Mouse (Mus musculus) heart, adult 2 months (tissue): ENCODE data around the gene Gm17455. TPM values are rescaled to one million over a fixed set of nuclear protein-coding genes. Genes with fewer than 3 reads are reported as not detected.
A peak's percentile ranks its signal among the peaks of the same experiment; 100 is the strongest.

Experiments
- DNase-seq, 2 experiments: peaks; one replicate each; pipeline ENCODE4 v3.0.0; 2021
- H3K27ac ChIP-seq: fragments of 200-600 bp; 2 replicates; pipeline ENCODE4 v1.8.1; 2022
- H3K27me3 ChIP-seq: fragments of 200-500 bp; 2 replicates; pipeline ENCODE4 v1.6.1; 2012; ENCODE audit warnings: mild to moderate bottlenecking, low read length, inconsistent platforms, mixed read lengths; ENCODE audit not compliant: control insufficient read depth, insufficient read depth
- H3K36me3 ChIP-seq: fragments of 200-500 bp; 2 replicates; pipeline ENCODE4 v1.6.1; 2012; ENCODE audit warnings: low read length, inconsistent platforms; ENCODE audit not compliant: control insufficient read depth, insufficient read depth
- H3K4me1 ChIP-seq: fragments of 200-500 bp; 2 replicates; pipeline ENCODE4 v1.6.1; 2011; ENCODE audit warnings: low read length; ENCODE audit not compliant: control insufficient read depth, insufficient read depth
- H3K4me3 ChIP-seq: fragments of 200-600 bp; 2 replicates; pipeline ENCODE4 v1.8.1; 2022
- H3K79me2 ChIP-seq: fragments of 200-500 bp; replicated peaks from 2 replicates; pipeline ENCODE4 v1.6.1; 2012; ENCODE audit warnings: mild to moderate bottlenecking, inconsistent platforms, low read length, moderate library complexity, mixed read lengths; ENCODE audit not compliant: control insufficient read depth, insufficient read depth
- H3K9ac ChIP-seq: fragments of 200-500 bp; 2 replicates; pipeline ENCODE4 v1.6.1; 2012; ENCODE audit warnings: low read depth, mild to moderate bottlenecking, control low read depth, inconsistent platforms, low read length, mixed read lengths
- CTCF ChIP-seq: fragments of 200-600 bp; IDR thresholded peaks from 2 replicates; pipeline ENCODE4 v1.8.1; 2022; ENCODE audit warnings: antibody characterized with exemption, mild to moderate bottlenecking, moderate library complexity
- EP300 ChIP-seq: fragments of 200-500 bp; IDR thresholded peaks from 2 replicates; pipeline ENCODE4 v1.6.1; 2011; ENCODE audit warnings: low read depth, low read length, control low read depth; ENCODE audit not compliant: insufficient read depth
- POLR2A ChIP-seq: fragments of 200-500 bp; IDR thresholded peaks from 2 replicates; pipeline ENCODE4 v1.6.1; 2011; ENCODE audit warnings: mild to moderate bottlenecking, low read depth, low read length, control low read depth; ENCODE audit not compliant: insufficient read depth
- WGBS: fragments of 180-500 bp; shearing (Covaris S2); methylation state at CpG from one replicate; pipeline ENCODE4 v1.1.7; 2018; 5-methylcytosine and 5-hydroxymethylcytosine counted together
- intact Hi-C: fragments of 180-260 bp; cut with DNase I; formaldehyde crosslinking; loops from one replicate; pipeline ENCODE4 v1.15.1; 2025
- polyA plus RNA-seq: library from polyadenylated mRNA; depleted of rRNA; stranded (reverse); fragments of >200 nt; gene quantifications from 2 replicates; pipeline ENCODE4 v1.2.3, GENCODE M21; 2012; rRNA removed
- total RNA-seq, 2 experiments: library from RNA; stranded (reverse); gene quantifications; 2 replicates each; pipeline ENCODE4 v1.2.3; 2021

Gene Gm17455
- total and polyA plus RNA-seq, 3 experiments: 1.9 TPM; not detected in 2

- no peaks in the 10 kb centered on the region for H3K36me3 ChIP-seq
- no peaks in the 10 kb centered on the region for H3K27me3 ChIP-seq
- no peak for DNase-seq
- TF ChIP-seq EP300 (no peak), POLR2A (no peak), CTCF (no peak)
- intact Hi-C loops: no loop called here
- H3K9ac ChIP-seq: no peak overlapping the region
- H3K79me2 ChIP-seq: no peaks in the 10 kb centered on the region
- no peak overlapping the region for H3K27ac ChIP-seq
- H3K4me3 ChIP-seq: no peak overlapping the region
- 62% methylated on average over 6 of the region's 6 CpGs for WGBS
- H3K4me1 ChIP-seq: no peaks in the 10 kb centered on the region
Measured at GRCm38 (mm10) chr10:60430591-60430990, 31.1 kb downstream of the Gm17455 start.

- no peaks in the 10 kb centered on the region for H3K27me3 ChIP-seq
- no peaks in the 10 kb centered on the region for H3K36me3 ChIP-seq
- intact Hi-C loops: no loop called here
- no peaks in the 10 kb centered on the region for H3K79me2 ChIP-seq
- no peaks in the 10 kb centered on the region for H3K4me1 ChIP-seq
- no peak overlapping the region for H3K4me3 ChIP-seq
- no peak for DNase-seq
- no peak overlapping the region for H3K27ac ChIP-seq
- 26% methylated on average over 4 of the region's 4 CpGs for WGBS
- TF ChIP-seq EP300: no peak
- TF ChIP-seq POLR2A: no peak
- no peak for TF ChIP-seq CTCF
- H3K9ac ChIP-seq: no peak overlapping the region
Measured at GRCm38 (mm10) chr10:60432679-60433078, 33.2 kb downstream of the Gm17455 start.

- no peak for DNase-seq
- no peaks in the 10 kb centered on the region for H3K27me3 ChIP-seq
- H3K4me3 ChIP-seq: no peak overlapping the region
- H3K27ac ChIP-seq: no peak overlapping the region
- intact Hi-C loops: no loop called here
- H3K9ac ChIP-seq: no peak overlapping the region
- TF ChIP-seq POLR2A (no peak), CTCF (no peak), EP300 (no peak)
- WGBS: 73% methylated on average over 4 of the region's 4 CpGs
- no peaks in the 10 kb centered on the region for H3K4me1 ChIP-seq
- H3K36me3 ChIP-seq: no peaks in the 10 kb centered on the region
- no peaks in the 10 kb centered on the region for H3K79me2 ChIP-seq
Measured at GRCm38 (mm10) chr10:60442321-60442720, 42.8 kb downstream of the Gm17455 start.

- intact Hi-C loops: no loop called here
- Histone ChIP-seq H3K79me2 (no peaks in the 10 kb centered on the region), H3K27ac (no peak overlapping the region), H3K36me3 (no peaks in the 10 kb centered on the region), H3K9ac (no peak overlapping the region), H3K4me1 (no peaks in the 10 kb centered on the region), H3K4me3 (no peak overlapping the region), H3K27me3 (no peaks in the 10 kb centered on the region)
- DNase-seq: no peak
- WGBS: 6% methylated on average over 2 of the region's 2 CpGs
- TF ChIP-seq EP300 (no peak), POLR2A (no peak), CTCF (peak; percentile 49)
Measured at GRCm38 (mm10) chr10:60443078-60443477, 43.6 kb downstream of the Gm17455 start.

- 67% methylated on average over 8 of the region's 8 CpGs for WGBS
- Histone ChIP-seq H3K36me3 (no peaks in the 10 kb centered on the region), H3K27ac (no peak overlapping the region), H3K4me1 (no peaks in the 10 kb centered on the region), H3K4me3 (no peak overlapping the region), H3K9ac (no peak overlapping the region), H3K27me3 (no peaks in the 10 kb centered on the region), H3K79me2 (no peaks in the 10 kb centered on the region)
- intact Hi-C loops: no loop called here
- DNase-seq: peak; percentile 4 to 23
- TF ChIP-seq CTCF: no peak
- no peak for TF ChIP-seq POLR2A
- TF ChIP-seq EP300: no peak
Measured at GRCm38 (mm10) chr10:60445031-60445593, 45.6 kb downstream of the Gm17455 start.

- intact Hi-C loops: no loop called here
- DNase-seq: no peak
- no peak overlapping the region for H3K27ac ChIP-seq
- no peaks in the 10 kb centered on the region for H3K79me2 ChIP-seq
- no peaks in the 10 kb centered on the region for H3K4me1 ChIP-seq
- TF ChIP-seq EP300: no peak
- no peak for TF ChIP-seq CTCF
- TF ChIP-seq POLR2A: no peak
- WGBS: 86% methylated on average over 12 of the region's 12 CpGs
- no peaks in the 10 kb centered on the region for H3K27me3 ChIP-seq
- no peak overlapping the region for H3K9ac ChIP-seq
- no peaks in the 10 kb centered on the region for H3K36me3 ChIP-seq
- H3K4me3 ChIP-seq: no peak overlapping the region
Measured at GRCm38 (mm10) chr10:60447186-60447585, 47.7 kb downstream of the Gm17455 start.

Other genes with a start within 250 kb of the Gm17455 start
- gene Chst3, start 180.5 kb upstream of the Gm17455 start, total RNA-seq: under 1 TPM; 0.80 to 0.91 TPM
- 1.3 and 1.5 TPM in 2 replicates for gene Chst3, start 180.5 kb upstream of the Gm17455 start, polyA plus RNA-seq
- 1,000 to 10,000 TPM; 1,146 to 1,291 TPM for gene Psap, start 122.1 kb upstream of the Gm17455 start, total RNA-seq
- 1,270 and 1,818 TPM in 2 replicates for gene Psap, start 122.1 kb upstream of the Gm17455 start, polyA plus RNA-seq
- 10 to 100 TPM; 14.9 to 20.9 TPM for gene Vsir, start 52.9 kb upstream of the Gm17455 start, total RNA-seq
- 28.1 and 39.7 TPM in 2 replicates for gene Vsir, start 52.9 kb upstream of the Gm17455 start, polyA plus RNA-seq